Mouse (Mus musculus): ENCODE data around the gene Ncoa7. TPM values are rescaled to one million over a fixed set of nuclear protein-coding genes. Genes with fewer than 3 reads are reported as not detected.
"Not testable (repeated sequence)": the region's sequence is repeated elsewhere in the genome, so short reads cannot be mapped to it uniquely, and the experiment has no call there.

The Ncoa7 gene
- total RNA-seq, 2 experiments from 2014 or later, result 1.2 to 1.6 TPM

DNA sequence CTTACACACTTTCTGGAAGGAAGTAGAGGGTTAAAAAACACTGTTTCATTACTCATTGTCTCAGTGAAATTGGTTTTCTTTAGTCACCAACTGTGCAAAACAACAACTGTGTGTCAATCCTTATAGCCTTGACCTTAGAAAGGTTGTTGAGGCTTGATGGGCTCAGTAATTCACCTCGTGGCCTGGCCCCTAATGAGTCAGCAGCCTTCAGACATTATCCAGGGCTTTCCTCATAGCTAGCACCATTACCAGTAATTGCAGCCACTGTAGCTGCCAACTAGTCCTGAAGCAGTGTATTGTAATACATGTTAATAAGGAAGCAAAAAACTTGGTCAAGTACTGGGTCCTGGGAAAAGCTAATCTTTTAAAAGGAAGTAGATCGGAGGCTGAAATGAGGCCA, 125.1 kb downstream of the Ncoa7 start:
- DNase-seq (ENCODE audit: low spot score), result no peak

DNA sequence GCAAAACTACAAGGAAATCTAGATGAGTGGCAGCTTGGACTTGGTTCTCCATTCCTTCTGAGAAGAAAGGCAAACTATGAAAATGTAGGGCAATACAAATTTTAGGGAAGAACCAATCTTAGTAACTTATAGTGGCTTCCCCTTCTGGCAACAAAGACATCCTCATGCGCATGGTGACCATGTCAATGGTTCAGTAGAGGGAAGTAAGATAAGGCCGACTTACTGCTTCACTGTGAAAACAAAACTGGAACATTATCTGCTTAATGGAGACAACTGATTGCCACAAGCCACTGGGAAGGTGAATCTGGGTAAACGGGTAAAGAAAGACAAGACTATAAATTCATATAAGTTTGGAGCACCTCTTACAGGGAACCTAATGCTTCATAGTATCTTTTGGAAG, 128.3 kb downstream of the Ncoa7 start:
- no peak for DNase-seq (ENCODE audit: low spot score)

- no peak for DNase-seq (ENCODE audit: low spot score)
Observed at GRCm38 (mm10) chr10:30666580-30666979, 136.5 kb downstream of the Ncoa7 start.

- DNase-seq (ENCODE audit: low spot score), result no peak
Observed at GRCm38 (mm10) chr10:30660564-30661328, 142.4 kb downstream of the Ncoa7 start.

GRCm38 (mm10) chr10:30655655-30656054, 147.5 kb downstream of the Ncoa7 start:
- DNase-seq (ENCODE audit: low spot score), result no peak

GRCm38 (mm10) chr10:30647681-30648080, 155.4 kb downstream of the Ncoa7 start:
- DNase-seq (ENCODE audit: low spot score), result no peak

DNA sequence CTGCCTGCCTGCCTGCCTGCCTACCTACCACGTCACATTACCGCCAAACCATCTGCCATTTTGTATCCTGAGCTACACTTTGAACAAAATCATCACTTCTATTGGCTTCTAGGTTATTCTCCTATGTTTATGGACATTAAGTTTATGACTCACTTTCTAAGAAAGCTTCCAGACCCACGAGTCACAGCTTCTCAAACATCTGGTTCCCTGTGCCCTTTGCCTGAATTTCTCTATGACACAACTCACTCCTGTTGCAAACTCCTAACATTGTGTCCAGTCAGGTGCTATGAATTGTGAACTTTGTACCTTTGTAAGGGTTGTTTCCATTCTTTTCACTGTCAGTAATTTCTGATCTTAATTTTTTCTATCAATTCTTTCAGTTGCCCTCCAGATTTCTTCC, 164.9 kb downstream of the Ncoa7 start:
- no peak for DNase-seq (ENCODE audit: low spot score)

DNA sequence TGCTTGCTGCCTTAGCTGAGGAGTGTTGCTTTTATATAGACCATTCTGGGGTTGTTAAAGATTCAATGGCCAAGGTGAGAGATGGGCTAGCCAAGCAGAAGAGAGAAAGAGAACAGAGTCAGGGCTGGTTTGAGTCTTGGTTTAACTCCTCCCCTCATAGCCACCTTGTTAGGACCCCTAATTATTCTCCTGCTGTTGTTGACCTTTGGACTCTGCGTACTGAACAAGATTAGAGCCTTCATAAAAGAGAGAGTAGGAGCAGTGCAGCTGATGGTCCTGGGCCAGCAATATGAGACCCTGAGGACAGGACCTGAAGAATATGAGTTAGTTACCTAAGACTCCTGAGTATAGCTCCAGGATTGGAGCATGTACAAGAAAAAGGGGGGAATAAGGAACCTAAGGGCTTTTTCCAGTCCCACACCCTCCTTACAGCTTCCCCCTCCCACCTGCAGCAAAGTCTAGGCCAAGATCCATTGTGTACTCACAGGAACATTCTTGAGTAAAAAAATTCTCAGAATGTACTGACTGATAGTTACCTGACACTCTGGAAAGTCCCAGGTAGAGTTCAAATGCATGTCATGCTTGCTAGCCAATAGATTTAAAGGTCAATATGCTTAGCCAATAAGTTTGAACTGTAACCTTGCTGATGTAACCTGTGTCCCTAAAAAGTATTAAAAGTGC, 166.5 kb downstream of the Ncoa7 start:
- not testable (repeated sequence) for DNase-seq (ENCODE audit: low spot score)

GRCm38 (mm10) chr10:30632718-30633117, 170.4 kb downstream of the Ncoa7 start:
- DNase-seq (ENCODE audit: low spot score), result no peak

DNA sequence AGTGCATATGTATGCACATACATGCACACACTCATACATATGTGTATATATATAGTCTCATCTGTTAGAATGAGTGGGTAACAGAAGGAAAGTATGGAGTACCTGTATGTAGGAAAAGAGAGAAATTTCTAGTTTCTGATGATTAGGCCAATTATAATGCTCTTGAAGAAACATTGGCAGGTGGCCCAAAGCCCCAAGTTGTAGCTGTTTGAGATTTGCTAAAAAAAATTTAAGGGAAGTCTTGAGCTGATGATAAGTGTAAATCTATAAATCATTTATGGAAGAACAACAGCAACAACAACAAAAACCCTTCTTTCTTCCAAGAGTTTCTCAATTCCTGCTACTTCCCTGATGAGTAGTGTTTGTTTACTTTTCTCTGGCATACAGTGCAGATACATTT, 173.1 kb downstream of the Ncoa7 start:
- no peak for DNase-seq (ENCODE audit: low spot score)

GRCm38 (mm10) chr10:30629513-30629912, 173.6 kb downstream of the Ncoa7 start, which contains the start of gene Hint3:
TSS of gene Hint3 (minus strand) at chr10:30629632.
- no peak for DNase-seq (ENCODE audit: low spot score)

DNA sequence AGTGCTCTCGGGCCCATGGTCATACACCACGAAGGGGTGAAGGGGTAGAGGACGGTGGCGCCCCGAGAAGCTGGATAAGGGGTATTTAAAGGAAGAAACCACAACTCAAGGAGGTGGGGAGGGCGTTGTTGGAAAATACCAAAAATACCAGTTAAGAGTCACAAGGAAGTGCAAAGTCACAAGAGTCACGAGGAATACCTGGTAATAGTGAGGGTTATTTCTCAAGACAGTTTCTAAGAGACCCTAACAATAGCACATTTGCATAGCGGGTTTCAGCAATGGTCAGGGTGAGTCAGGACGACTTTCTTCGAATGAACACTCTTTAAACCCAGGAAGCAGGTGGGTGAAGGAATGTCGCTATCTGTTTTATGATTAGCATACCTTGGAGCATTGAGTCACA, 174.7 kb downstream of the Ncoa7 start:
- not testable (repeated sequence) for DNase-seq (ENCODE audit: low spot score)

DNA sequence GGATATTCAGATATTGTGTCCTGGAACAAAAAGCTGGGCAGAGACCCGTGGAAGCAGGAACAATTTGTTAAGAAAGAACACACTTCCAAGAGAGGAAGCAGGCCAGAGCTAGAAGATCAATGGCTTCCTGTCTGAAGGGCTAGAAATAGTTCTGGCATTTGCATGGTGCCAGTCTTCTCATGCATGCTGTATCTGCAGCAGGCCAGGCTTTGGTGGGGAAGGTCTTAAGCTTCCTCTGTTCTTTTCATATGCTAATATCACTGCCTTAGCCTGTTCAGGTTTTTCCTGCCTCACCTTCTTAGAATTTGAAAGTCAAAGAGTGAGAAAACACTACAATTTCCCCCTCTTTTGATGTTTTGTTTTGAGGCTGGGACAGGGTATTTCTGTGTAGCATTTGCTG, 175.6 kb downstream of the Ncoa7 start:
- DNase-seq (ENCODE audit: low spot score), result no peak

DNA sequence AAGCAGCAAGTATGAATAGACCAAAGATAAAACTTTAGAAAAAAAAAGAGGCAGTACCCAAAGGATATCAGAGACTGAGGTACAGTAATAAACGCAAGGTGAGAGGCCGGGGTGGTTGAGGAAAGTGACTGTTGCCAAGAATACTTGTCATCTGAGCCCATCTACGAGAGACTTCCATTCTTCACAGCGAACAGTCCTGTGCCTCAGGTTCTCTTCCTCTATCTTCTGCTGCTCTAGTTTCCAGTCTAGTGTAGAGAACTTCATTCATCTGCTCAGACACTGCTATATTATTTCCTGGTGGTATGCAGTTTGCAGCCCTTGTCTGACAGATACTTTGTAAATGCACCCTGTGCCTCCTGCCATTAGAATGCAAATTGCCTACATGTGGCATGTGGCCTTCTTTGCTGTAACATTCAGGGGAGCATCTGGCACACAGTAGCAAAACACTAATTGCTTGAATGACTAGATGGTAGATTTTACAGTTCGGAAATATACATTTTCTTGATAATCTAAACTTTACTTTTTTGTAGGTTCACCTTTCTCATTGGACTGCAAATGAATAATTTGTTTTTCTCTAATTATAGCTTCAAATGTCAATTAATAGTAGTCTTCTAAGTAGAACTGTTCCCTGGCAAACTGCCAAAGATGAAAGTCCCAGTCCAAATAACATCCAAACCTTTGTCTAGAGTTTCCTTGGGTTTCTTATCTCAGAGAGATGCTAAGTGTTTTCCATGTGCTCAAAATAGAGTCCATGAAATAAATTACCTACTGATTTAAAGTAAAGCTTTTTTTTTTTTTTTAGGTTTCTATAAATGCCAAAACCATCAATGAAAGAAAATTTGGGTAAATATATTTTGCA, 178.7 kb downstream of the Ncoa7 start:
- DNase-seq (ENCODE audit: low spot score), result no peak

DNA sequence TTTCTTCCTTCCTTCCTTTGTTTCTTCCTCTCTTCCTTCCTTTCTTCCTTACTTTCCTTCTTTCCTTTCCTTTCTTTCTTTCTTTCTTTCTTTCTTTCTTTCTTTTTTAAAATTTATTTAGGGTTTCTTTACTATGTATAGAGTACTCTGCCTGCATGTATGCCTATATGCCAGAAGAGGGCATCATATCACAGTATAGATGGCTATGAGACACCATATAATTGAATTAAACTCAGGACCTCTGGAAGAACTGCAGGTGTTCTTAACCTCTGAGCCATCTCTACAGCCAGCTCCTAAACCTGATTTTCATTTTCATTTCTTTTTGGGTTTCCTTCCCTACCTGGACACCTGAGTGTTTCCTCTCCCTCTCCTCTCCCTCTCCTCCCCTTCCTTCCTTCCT, 180.2 kb downstream of the Ncoa7 start:
- no peak for DNase-seq (ENCODE audit: low spot score)

GRCm38 (mm10) chr10:30618918-30619210, 184.3 kb downstream of the Ncoa7 start:
- DNase-seq (ENCODE audit: low spot score), result no peak

DNA sequence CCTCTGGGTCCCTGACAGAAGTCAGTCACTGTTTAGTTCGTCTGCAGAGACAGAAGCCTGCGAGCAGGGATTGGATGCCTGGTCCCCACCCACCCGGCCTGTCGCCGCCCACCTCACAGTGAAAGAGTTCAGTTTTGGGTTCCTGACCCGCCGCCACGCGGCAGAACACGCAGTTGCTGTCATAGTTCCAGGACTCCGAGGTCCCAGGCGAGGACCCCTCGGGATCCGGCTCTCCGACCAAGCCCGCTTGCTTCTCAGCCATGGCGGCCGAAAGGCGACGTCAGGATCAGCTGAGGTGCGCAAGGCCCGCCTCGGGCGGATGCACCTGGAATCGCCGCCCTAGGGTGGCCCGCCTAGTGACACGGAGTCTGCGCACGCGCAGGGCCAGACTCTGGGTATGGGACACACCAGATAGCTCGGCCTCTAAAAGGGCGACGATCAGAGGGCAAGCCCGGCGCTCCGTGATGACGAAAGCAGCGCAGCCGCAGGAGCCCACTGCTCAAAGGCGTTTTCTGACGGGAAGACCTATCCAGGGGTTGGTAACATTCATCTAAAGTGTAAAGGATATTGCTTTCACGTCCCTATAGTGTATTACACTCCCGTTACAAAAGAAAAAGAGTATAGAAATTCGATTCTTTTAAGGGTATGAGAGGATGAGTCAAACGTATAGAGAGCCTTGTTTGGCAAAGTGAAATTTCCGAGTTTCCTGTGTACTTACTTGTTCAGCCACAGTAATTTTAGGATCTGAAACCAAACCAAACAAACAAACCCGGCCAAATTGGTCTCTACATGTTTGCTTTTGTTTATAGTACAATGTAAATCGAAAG, 184.8 kb downstream of the Ncoa7 start:
- peak; percentile 98 for DNase-seq (ENCODE audit: low spot score)

DNA sequence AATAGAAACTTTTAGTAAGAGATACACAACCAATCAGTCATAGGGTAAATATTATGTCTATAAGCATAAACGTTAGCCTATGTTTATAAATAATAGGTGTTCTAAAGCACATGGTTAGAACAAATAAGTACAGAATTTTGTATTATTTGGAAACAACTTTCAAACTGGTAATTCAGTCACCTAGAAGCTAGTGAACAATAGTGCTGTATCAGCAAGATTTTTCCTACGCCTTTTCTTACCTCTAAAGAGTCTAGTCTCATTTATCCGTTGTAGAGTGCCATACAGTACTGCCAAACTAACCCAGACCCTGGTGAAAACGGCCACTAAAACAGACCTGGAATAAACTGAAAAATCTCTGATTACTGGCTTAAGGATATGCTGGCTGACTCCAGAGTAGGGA, 190.1 kb downstream of the Ncoa7 start:
- no peak for DNase-seq (ENCODE audit: low spot score)

- no peak for DNase-seq (ENCODE audit: low spot score)
Observed at GRCm38 (mm10) chr10:30609614-30610013, 193.5 kb downstream of the Ncoa7 start.

- DNase-seq (ENCODE audit: low spot score), result no peak
Observed at GRCm38 (mm10) chr10:30608109-30608508, 195.0 kb downstream of the Ncoa7 start.

- DNase-seq (ENCODE audit: low spot score), result peak; percentile 92
Observed at GRCm38 (mm10) chr10:30600542-30600966, 202.6 kb downstream of the Ncoa7 start, which contains the start of gene Trmt11. TSS of gene Trmt11 (minus strand) at chr10:30600749.

Measured in gastrocnemius, adult 18-20 months (tissue).